Mouse (Mus musculus) intestine, embryonic 15.5 days (tissue): ENCODE measurements around the gene Mapk8. TPM values are rescaled to one million over a fixed set of nuclear protein-coding genes. Genes with fewer than 3 reads are reported as not detected.
A peak's percentile ranks its signal among the peaks of the same experiment; 100 is the strongest.

Experiments used
- ATAC-seq: fragments of 200-750 bp; cut with Nextera tagmentation; 2 replicates; pipeline ENCODE4 v1.8.0; 2017; ENCODE audit warnings: moderate TSS enrichment, moderate library complexity
- H3K27ac ChIP-seq: fragments of 300-500 bp; sonication (generic); 2 replicates; pipeline ENCODE4 v1.5.1; 2015; ENCODE audit warnings: mild to moderate bottlenecking, inconsistent platforms
- H3K27me3 ChIP-seq: fragments of 300-500 bp; sonication (generic); replicated peaks from 2 replicates; pipeline ENCODE4 v1.6.1; 2015; ENCODE audit warnings: inconsistent platforms
- H3K36me3 ChIP-seq: fragments of 300-500 bp; sonication (generic); 2 replicates; pipeline ENCODE4 v1.6.1; 2015; ENCODE audit warnings: inconsistent platforms
- H3K4me1 ChIP-seq: fragments of 300-500 bp; sonication (generic); replicated peaks from 2 replicates; pipeline ENCODE4 v1.6.1; 2015; ENCODE audit warnings: inconsistent platforms
- H3K4me2 ChIP-seq: fragments of 300-500 bp; sonication (generic); replicated peaks from 2 replicates; pipeline ENCODE4 v1.6.1; 2015; ENCODE audit warnings: mild to moderate bottlenecking, inconsistent platforms
- H3K4me3 ChIP-seq: fragments of 300-500 bp; sonication (generic); replicated peaks from 2 replicates; pipeline ENCODE4 v1.5.1; 2015; ENCODE audit warnings: inconsistent platforms
- H3K9ac ChIP-seq: fragments of 300-500 bp; sonication (generic); 2 replicates; pipeline ENCODE4 v1.6.1; 2015; ENCODE audit warnings: inconsistent platforms
- H3K9me3 ChIP-seq: fragments of 300-500 bp; sonication (generic); 2 replicates; pipeline ENCODE4 v1.6.1; 2016; ENCODE audit warnings: inconsistent platforms
- WGBS: fragments of 180-500 bp; shearing (Covaris S2); methylation state at CpG from one replicate; pipeline ENCODE4 v1.1.7; 2015; 5-methylcytosine and 5-hydroxymethylcytosine counted together
- polyA plus RNA-seq: library from polyadenylated mRNA; unstranded; fragments of >200 nt; fragmentation: Nextera tagmentation; extraction: Ambion mirVana; gene quantifications from 2 replicates; pipeline ENCODE4 v1.2.1, GENCODE M21; 2015

Gene Mapk8
- 12.2 and 16.0 TPM in 2 replicates for polyA plus RNA-seq

GRCm38 (mm10) chr14:33447027-33447569, at the start of gene Mapk8:
Gene Mapk8, minus strand, starts transcription at chr14:33447158.
- Histone ChIP-seq H3K9ac (peak within 1 kb of the TSS; percentile 72), H3K4me1 (peaks cover 7% of the 10 kb centered on the region), H3K4me3 (peak within 1 kb of the TSS; percentile 64), H3K9me3 (no peaks in the 10 kb centered on the region), H3K27ac (peak within 1 kb of the TSS; percentile 90), H3K27me3 (no peaks in the 10 kb centered on the region), H3K4me2 (peak within 1 kb of the TSS; percentile 64), H3K36me3 (no peaks in the 10 kb centered on the region)
- ATAC-seq = peak; percentile 98
- WGBS = under 1% methylated on average over 69 of the region's 70 CpGs

- no peak for ATAC-seq
- Histone ChIP-seq H3K4me2 (no peak overlapping the region), H3K36me3 (no peaks in the 10 kb centered on the region), H3K4me1 (no peaks in the 10 kb centered on the region), H3K27me3 (no peaks in the 10 kb centered on the region), H3K27ac (no peak overlapping the region), H3K4me3 (no peak overlapping the region), H3K9ac (no peak overlapping the region), H3K9me3 (no peaks in the 10 kb centered on the region)
- 70% methylated on average over 4 of the region's 4 CpGs for WGBS
Observed at GRCm38 (mm10) chr14:33495226-33495625, 48.3 kb upstream of the Mapk8 start.

- no peaks in the 10 kb centered on the region for H3K4me1 ChIP-seq
- H3K9ac ChIP-seq = no peak overlapping the region
- no peaks in the 10 kb centered on the region for H3K27me3 ChIP-seq
- H3K4me3 ChIP-seq = no peak overlapping the region
- 64% methylated on average over 15 of the region's 15 CpGs for WGBS
- H3K27ac ChIP-seq = no peak overlapping the region
- no peaks in the 10 kb centered on the region for H3K36me3 ChIP-seq
- H3K4me2 ChIP-seq = no peak overlapping the region
- H3K9me3 ChIP-seq = no peaks in the 10 kb centered on the region
- ATAC-seq = no peak
Observed at GRCm38 (mm10) chr14:33487805-33488550, 41.0 kb upstream of the Mapk8 start.

GRCm38 (mm10) chr14:33481991-33482390, 35.0 kb upstream of the Mapk8 start:
- 66% methylated on average over 3 of the region's 3 CpGs for WGBS
- H3K4me1 ChIP-seq = no peaks in the 10 kb centered on the region
- no peak overlapping the region for H3K27ac ChIP-seq
- no peak for ATAC-seq
- no peaks in the 10 kb centered on the region for H3K9me3 ChIP-seq
- H3K9ac ChIP-seq = no peak overlapping the region
- no peak overlapping the region for H3K4me2 ChIP-seq
- no peak overlapping the region for H3K4me3 ChIP-seq
- H3K36me3 ChIP-seq = no peaks in the 10 kb centered on the region
- no peaks in the 10 kb centered on the region for H3K27me3 ChIP-seq

- H3K4me1 ChIP-seq = no peaks in the 10 kb centered on the region
- H3K27ac ChIP-seq = no peak overlapping the region
- no peak overlapping the region for H3K9ac ChIP-seq
- H3K36me3 ChIP-seq = no peaks in the 10 kb centered on the region
- no peak for ATAC-seq
- H3K4me2 ChIP-seq = no peak overlapping the region
- WGBS = 12% methylated on average over 3 of the region's 3 CpGs
- H3K4me3 ChIP-seq = no peak overlapping the region
- no peaks in the 10 kb centered on the region for H3K27me3 ChIP-seq
- H3K9me3 ChIP-seq = no peaks in the 10 kb centered on the region
Observed at GRCm38 (mm10) chr14:33476094-33476760, 29.3 kb upstream of the Mapk8 start.

- no peak overlapping the region for H3K4me3 ChIP-seq
- no peaks in the 10 kb centered on the region for H3K9me3 ChIP-seq
- no peaks in the 10 kb centered on the region for H3K36me3 ChIP-seq
- no peak for ATAC-seq
- WGBS = 55% methylated on average over 2 of the region's 2 CpGs
- H3K4me2 ChIP-seq = no peak overlapping the region
- H3K4me1 ChIP-seq = no peaks in the 10 kb centered on the region
- H3K27me3 ChIP-seq = no peaks in the 10 kb centered on the region
- H3K9ac ChIP-seq = no peak overlapping the region
- H3K27ac ChIP-seq = no peak overlapping the region
Observed at GRCm38 (mm10) chr14:33474461-33474860, 27.5 kb upstream of the Mapk8 start.

GRCm38 (mm10) chr14:33471331-33471730, 24.4 kb upstream of the Mapk8 start, which contains the start of gene Frmpd2:
Gene Frmpd2, plus strand, starts transcription at chr14:33471696.
- no peak within 1 kb of the TSS for H3K4me3 ChIP-seq
- no peaks in the 10 kb centered on the region for H3K4me1 ChIP-seq
- WGBS = 47% methylated on average over 3 of the region's 3 CpGs
- H3K27me3 ChIP-seq = no peaks in the 10 kb centered on the region
- H3K36me3 ChIP-seq = no peaks in the 10 kb centered on the region
- H3K4me2 ChIP-seq = no peak within 1 kb of the TSS
- H3K9me3 ChIP-seq = no peaks in the 10 kb centered on the region
- no peak within 1 kb of the TSS for H3K27ac ChIP-seq
- ATAC-seq = no peak
- H3K9ac ChIP-seq = no peak within 1 kb of the TSS

GRCm38 (mm10) chr14:33467766-33468165, 20.8 kb upstream of the Mapk8 start:
- Histone ChIP-seq H3K27ac (no peak overlapping the region), H3K9me3 (no peaks in the 10 kb centered on the region), H3K27me3 (no peaks in the 10 kb centered on the region), H3K4me3 (no peak overlapping the region), H3K4me1 (no peaks in the 10 kb centered on the region), H3K4me2 (no peak overlapping the region), H3K36me3 (no peaks in the 10 kb centered on the region), H3K9ac (no peak overlapping the region)
- ATAC-seq = no peak
- WGBS = 58% methylated on average over 6 of the region's 6 CpGs

GRCm38 (mm10) chr14:33463658-33464057, 16.7 kb upstream of the Mapk8 start:
- no peak for ATAC-seq
- H3K27me3 ChIP-seq = no peaks in the 10 kb centered on the region
- no peaks in the 10 kb centered on the region for H3K36me3 ChIP-seq
- H3K9ac ChIP-seq = no peak overlapping the region
- H3K4me1 ChIP-seq = no peaks in the 10 kb centered on the region
- H3K4me3 ChIP-seq = no peak overlapping the region
- H3K27ac ChIP-seq = no peak overlapping the region
- no peaks in the 10 kb centered on the region for H3K9me3 ChIP-seq
- H3K4me2 ChIP-seq = no peak overlapping the region
- WGBS = 71% methylated on average over 3 of the region's 3 CpGs

GRCm38 (mm10) chr14:33450331-33450730, 3.4 kb upstream of the Mapk8 start:
- no peaks in the 10 kb centered on the region for H3K36me3 ChIP-seq
- no peak overlapping the region for H3K4me3 ChIP-seq
- no peak for ATAC-seq
- H3K4me1 ChIP-seq = no peaks in the 10 kb centered on the region
- H3K4me2 ChIP-seq = no peak overlapping the region
- H3K9ac ChIP-seq = no peak overlapping the region
- no peaks in the 10 kb centered on the region for H3K9me3 ChIP-seq
- no peaks in the 10 kb centered on the region for H3K27me3 ChIP-seq
- H3K27ac ChIP-seq = no peak overlapping the region

GRCm38 (mm10) chr14:33449296-33449840, 2.4 kb upstream of the Mapk8 start:
- no peak overlapping the region for H3K9ac ChIP-seq
- 76% methylated on average over 2 of the region's 2 CpGs for WGBS
- H3K27ac ChIP-seq = no peak overlapping the region
- no peak overlapping the region for H3K4me2 ChIP-seq
- H3K9me3 ChIP-seq = no peaks in the 10 kb centered on the region
- no peak overlapping the region for H3K4me3 ChIP-seq
- no peaks in the 10 kb centered on the region for H3K27me3 ChIP-seq
- H3K4me1 ChIP-seq = 0 out of 2 replicates have a peak, but pooled peaks cover 2% of the 10 kb centered on the region
- ATAC-seq = no peak
- no peaks in the 10 kb centered on the region for H3K36me3 ChIP-seq

- Histone ChIP-seq H3K36me3 (no peaks in the 10 kb centered on the region), H3K4me3 (no peak overlapping the region), H3K27me3 (no peaks in the 10 kb centered on the region), H3K4me2 (no peak overlapping the region), H3K4me1 (peaks cover 7% of the 10 kb centered on the region), H3K27ac (no peak overlapping the region), H3K9ac (no peak overlapping the region), H3K9me3 (no peaks in the 10 kb centered on the region)
- ATAC-seq = no peak
- WGBS = 80% methylated on average over 4 of the region's 4 CpGs
Observed at GRCm38 (mm10) chr14:33448276-33448675, 1.3 kb upstream of the Mapk8 start.
